Mouse (Mus musculus) intestine, embryonic 16.5 days (tissue): ENCODE data around the gene Olfr1016. TPM values are rescaled to one million over a fixed set of nuclear protein-coding genes. Genes with fewer than 3 reads are reported as not detected.

Source experiments
- ATAC-seq: fragments of 200-750 bp; cut with Nextera tagmentation; 2 replicates; pipeline ENCODE4 v1.8.0; 2017; ENCODE audit warnings: moderate TSS enrichment, moderate library complexity
- H3K27ac ChIP-seq: fragments of 300-500 bp; sonication (generic); 2 replicates; pipeline ENCODE4 v1.5.1; 2014; ENCODE audit warnings: mild to moderate bottlenecking, low read length
- H3K27me3 ChIP-seq: fragments of 300-500 bp; sonication (generic); replicated peaks from 2 replicates; pipeline ENCODE4 v1.6.1; 2014; ENCODE audit warnings: low read length, control low read depth, mixed read lengths; ENCODE audit not compliant: control insufficient read depth, insufficient read depth
- H3K36me3 ChIP-seq: fragments of 300-500 bp; sonication (generic); 2 replicates; pipeline ENCODE4 v1.6.1; 2014; ENCODE audit warnings: low read length, control low read depth; ENCODE audit not compliant: control insufficient read depth, insufficient read depth
- H3K4me1 ChIP-seq: fragments of 300-500 bp; sonication (generic); 2 replicates; pipeline ENCODE4 v1.6.1; 2014; ENCODE audit warnings: low read length, control low read depth, mixed read lengths; ENCODE audit not compliant: control insufficient read depth, insufficient read depth
- H3K4me2 ChIP-seq: fragments of 300-500 bp; sonication (generic); 2 replicates; pipeline ENCODE4 v1.6.1; 2014; ENCODE audit warnings: low read depth, low read length, control low read depth
- H3K4me3 ChIP-seq: fragments of 300-500 bp; sonication (generic); 2 replicates; pipeline ENCODE4 v1.5.1; 2014; ENCODE audit warnings: mild to moderate bottlenecking, low read length
- H3K9ac ChIP-seq: fragments of 300-500 bp; sonication (generic); 2 replicates; pipeline ENCODE4 v1.6.1; 2014; ENCODE audit warnings: low read depth, low read length
- H3K9me3 ChIP-seq: fragments of 300-500 bp; sonication (generic); 2 replicates; pipeline ENCODE4 v1.6.1; 2016; ENCODE audit warnings: low read length, control low read depth; ENCODE audit not compliant: control insufficient read depth
- WGBS: fragments of 180-500 bp; shearing (Covaris S2); extraction: QIAGEN DNeasy Blood & Tissue Kit; methylation state at CpG from one replicate; pipeline ENCODE4 v1.1.7; 2014; 5-methylcytosine and 5-hydroxymethylcytosine counted together
- polyA plus RNA-seq: library from polyadenylated mRNA; unstranded; fragments of >200 nt; fragmentation: Nextera tagmentation; extraction: Ambion mirVana; gene quantifications from 2 replicates; pipeline ENCODE4 v1.2.1, GENCODE M21; 2015

The Olfr1016 gene
- polyA plus RNA-seq, 1 experiment from 2014 or later, result not detected

GRCm38 (mm10) chr2:85753822-85754221 lies 48.5 kb downstream of the Olfr1016 start:
- WGBS, result 85% methylated on average over 4 of the region's 4 CpGs

More at GRCm38 (mm10) chr2:85753822-85754221, 48.5 kb downstream of the Olfr1016 start:
- H3K9me3 ChIP-seq, result no peaks in the 10 kb centered on the region
- H3K27ac ChIP-seq, result no peak overlapping the region
- H3K4me1 ChIP-seq, result no peaks in the 10 kb centered on the region
- H3K9ac ChIP-seq, result no peak overlapping the region
- H3K4me2 ChIP-seq, result no peak overlapping the region
- H3K4me3 ChIP-seq, result no peak overlapping the region
- ATAC-seq, result no peak
- no peaks in the 10 kb centered on the region for H3K27me3 ChIP-seq
- H3K36me3 ChIP-seq, result no peaks in the 10 kb centered on the region

Other genes starting within 250 kb of the Olfr1016 start
- gene Olfr996, start 223.3 kb downstream of the Olfr1016 start, polyA plus RNA-seq, result not detected in 2 replicates
- not detected in 2 replicates for gene Olfr998, start 213.6 kb downstream of the Olfr1016 start, polyA plus RNA-seq
- not detected in 2 replicates for gene Olfr1000, start 190.6 kb downstream of the Olfr1016 start, polyA plus RNA-seq
- not detected in 2 replicates for gene Olfr1002, start 151.8 kb downstream of the Olfr1016 start, polyA plus RNA-seq
- gene Olfr154, start 138.1 kb downstream of the Olfr1016 start, polyA plus RNA-seq, result not detected in 2 replicates
- gene Olfr1006, start 123.8 kb downstream of the Olfr1016 start, polyA plus RNA-seq, result not detected in 2 replicates
- gene Olfr1008, start 113.1 kb downstream of the Olfr1016 start, polyA plus RNA-seq, result not detected in 2 replicates
- gene Olfr1009, start 87.1 kb downstream of the Olfr1016 start, polyA plus RNA-seq, result not detected in 2 replicates
- gene Olfr1012, start 39.8 kb downstream of the Olfr1016 start, polyA plus RNA-seq, result not detected in 2 replicates
- gene Olfr1013, start 35.4 kb downstream of the Olfr1016 start, polyA plus RNA-seq, result not detected in 2 replicates
- gene Olfr1014, start 29.8 kb downstream of the Olfr1016 start, polyA plus RNA-seq, result not detected in 2 replicates
- not detected in 2 replicates for gene Olfr1015, start 20.5 kb downstream of the Olfr1016 start, polyA plus RNA-seq
- gene Olfr1018, start 15.9 kb upstream of the Olfr1016 start, polyA plus RNA-seq, result not detected in 2 replicates
- not detected in 2 replicates for gene Olfr1019, start 42.9 kb upstream of the Olfr1016 start, polyA plus RNA-seq
- not detected in 2 replicates for gene Olfr1020, start 44.5 kb upstream of the Olfr1016 start, polyA plus RNA-seq
- not detected in 2 replicates for gene Olfr1022, start 66.0 kb upstream of the Olfr1016 start, polyA plus RNA-seq
- not detected in 2 replicates for gene Olfr1023, start 83.1 kb upstream of the Olfr1016 start, polyA plus RNA-seq
- gene Olfr1024, start 102.5 kb upstream of the Olfr1016 start, polyA plus RNA-seq, result not detected in 2 replicates
- not detected in 2 replicates for gene Olfr1025-ps1, start 112.6 kb upstream of the Olfr1016 start, polyA plus RNA-seq
- gene Olfr1026, start 119.0 kb upstream of the Olfr1016 start, polyA plus RNA-seq, result not detected in 2 replicates
- not detected in 2 replicates for gene Olfr1028, start 147.9 kb upstream of the Olfr1016 start, polyA plus RNA-seq
- not detected in 2 replicates for gene Olfr1029, start 171.4 kb upstream of the Olfr1016 start, polyA plus RNA-seq
- gene Olfr1030, start 176.7 kb upstream of the Olfr1016 start, polyA plus RNA-seq, result not detected in 2 replicates
- gene Olfr1031, start 187.8 kb upstream of the Olfr1016 start, polyA plus RNA-seq, result not detected in 2 replicates
- not detected in 2 replicates for gene Olfr1032, start 203.0 kb upstream of the Olfr1016 start, polyA plus RNA-seq
- gene Olfr1033, start 218.1 kb upstream of the Olfr1016 start, polyA plus RNA-seq, result 1.6 and 3.0 TPM in 2 replicates
- 0.02 TPM in 1 of 2 replicates, not detected in the other for gene Olfr1034, start 243.3 kb upstream of the Olfr1016 start, polyA plus RNA-seq